Mouse (Mus musculus) spleen, postnatal 10 days (tissue): ENCODE data around the gene Slc19a1.
A peak's percentile ranks its signal among the peaks of the same experiment; 100 is the strongest.

ENCODE experiments used
- DNase-seq, 2 experiments: peaks; one replicate each; pipeline ENCODE4 v3.0.0; 2021 to 2022; ENCODE audit warnings: low spot score in 2 of 2

Gene Slc19a1

DNA sequence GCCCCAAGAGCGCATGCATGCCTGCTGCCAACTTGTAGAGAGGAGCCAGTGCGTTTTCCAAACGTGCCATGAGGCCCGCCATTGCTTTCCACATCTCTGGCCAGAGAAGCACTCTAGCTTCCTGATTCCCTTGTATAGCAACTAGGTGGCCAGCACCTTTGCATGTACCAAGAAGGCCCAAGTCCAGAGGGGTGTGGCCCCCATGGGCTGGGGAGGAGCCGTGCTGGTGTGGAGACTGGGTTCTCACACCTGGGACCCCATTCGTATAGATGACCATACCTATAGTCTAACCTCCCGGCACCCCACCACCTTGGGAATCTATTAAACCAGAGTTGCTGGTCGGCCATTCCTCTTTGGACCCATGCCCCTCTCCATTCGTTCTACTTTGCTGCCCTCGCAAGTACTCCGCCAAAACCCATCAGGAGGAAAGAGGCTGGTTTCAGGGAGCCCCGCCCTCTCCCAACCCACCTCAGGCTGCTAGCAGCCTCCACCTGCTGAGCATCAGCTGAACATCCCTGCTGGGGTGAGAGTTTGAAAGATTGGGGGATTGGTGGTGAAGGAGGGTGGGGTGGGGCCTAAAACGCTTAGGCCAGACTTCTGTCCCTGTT, at the start of gene Slc19a1:
TSS of gene Slc19a1 (plus strand) at position 474 of the 608 bp plus-strand sequence.
- no peak for DNase-seq

GRCm38 (mm10) chr10:76988586-76988985, 43.5 kb upstream of the Slc19a1 start:
- no peak for DNase-seq

GRCm38 (mm10) chr10:76992456-76992855, 39.6 kb upstream of the Slc19a1 start:
- no peak for DNase-seq

DNA sequence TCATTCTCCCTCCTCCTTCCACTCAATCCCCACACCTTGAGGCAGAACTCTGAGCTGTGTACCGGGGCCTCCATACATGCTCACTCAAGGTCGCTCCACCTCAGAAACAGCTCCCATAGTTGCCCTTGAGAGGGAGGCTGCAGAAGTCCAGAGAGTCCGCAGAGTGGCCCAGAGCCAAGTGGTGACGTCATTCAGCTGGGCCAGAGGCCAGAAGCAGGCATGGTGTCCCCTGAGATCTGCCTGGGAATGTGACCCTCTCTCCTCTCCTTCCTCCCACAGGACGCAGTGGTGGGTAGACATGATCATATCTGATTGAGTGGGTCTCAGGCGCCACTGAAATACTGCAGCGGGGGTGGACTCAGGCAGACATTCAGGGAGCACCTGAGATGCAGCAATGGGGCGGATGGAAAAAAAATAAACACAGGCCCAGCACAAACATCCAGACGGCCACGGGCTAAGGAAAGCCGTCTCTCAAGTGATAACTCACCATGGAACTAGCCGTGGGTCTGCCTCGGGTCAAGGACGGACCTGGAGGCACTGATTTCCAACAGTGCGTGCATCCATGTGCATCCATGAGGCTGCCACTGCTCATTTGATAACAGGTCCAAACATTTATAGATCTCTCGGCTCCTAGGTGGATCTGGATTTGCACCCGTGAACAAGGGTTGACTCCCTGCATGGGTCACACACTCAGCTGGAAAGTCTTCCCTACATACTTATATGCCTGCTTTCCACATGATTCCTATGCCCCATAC, 34.1 kb upstream of the Slc19a1 start:
- peak in 1 of 2 experiments; percentile 27 for DNase-seq

- no peak for DNase-seq
Measured at GRCm38 (mm10) chr10:77004936-77005335, 27.1 kb upstream of the Slc19a1 start.

- DNase-seq: no peak
Measured at GRCm38 (mm10) chr10:77007433-77008108, 24.5 kb upstream of the Slc19a1 start.

GRCm38 (mm10) chr10:77008109-77008561, 23.9 kb upstream of the Slc19a1 start:
- no peak for DNase-seq

GRCm38 (mm10) chr10:77008698-77009097, 23.3 kb upstream of the Slc19a1 start:
- DNase-seq: no peak

GRCm38 (mm10) chr10:77011681-77012080, 20.4 kb upstream of the Slc19a1 start:
- no peak for DNase-seq

DNA sequence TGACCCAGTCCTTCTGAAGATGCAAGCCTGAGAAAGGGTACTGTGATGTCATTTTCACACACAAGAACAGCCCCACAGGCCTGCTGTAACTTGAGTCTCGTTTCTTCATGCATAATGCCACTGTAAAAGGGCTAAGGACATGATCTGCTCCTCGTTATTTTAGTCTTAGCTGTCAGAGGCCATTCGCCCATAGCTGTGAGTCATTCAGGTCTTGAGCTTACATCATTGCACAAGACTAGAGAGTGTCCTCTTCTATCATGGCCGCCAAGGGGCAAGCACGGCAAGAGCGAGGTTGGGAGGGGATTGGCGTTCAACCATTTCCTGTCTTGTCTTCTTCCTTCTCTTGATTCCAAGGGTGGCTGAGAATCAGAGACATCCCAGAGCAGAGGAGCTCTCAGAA, 16.0 kb upstream of the Slc19a1 start:
- no peak for DNase-seq

- no peak for DNase-seq
Measured at GRCm38 (mm10) chr10:77016499-77016898, 15.5 kb upstream of the Slc19a1 start.

DNA sequence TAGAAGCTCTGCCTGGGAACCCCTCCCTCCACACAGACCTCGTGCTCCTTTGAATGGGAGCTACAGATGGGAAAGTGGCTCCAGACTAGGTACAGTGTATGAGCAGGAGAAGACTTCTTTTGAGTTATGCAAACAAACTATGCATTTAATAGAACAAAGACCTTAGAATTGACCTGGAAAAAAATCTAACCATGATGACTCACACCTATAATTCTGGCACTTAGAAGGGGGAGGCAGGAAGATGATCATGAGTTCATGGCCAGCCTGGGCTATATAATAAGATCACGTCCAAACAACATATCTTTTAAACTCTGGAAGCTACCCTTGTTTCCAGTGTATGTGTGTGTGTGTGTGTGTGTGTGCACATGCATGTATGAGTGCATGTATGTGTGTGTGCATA, 15.0 kb upstream of the Slc19a1 start:
- DNase-seq: no peak

DNA sequence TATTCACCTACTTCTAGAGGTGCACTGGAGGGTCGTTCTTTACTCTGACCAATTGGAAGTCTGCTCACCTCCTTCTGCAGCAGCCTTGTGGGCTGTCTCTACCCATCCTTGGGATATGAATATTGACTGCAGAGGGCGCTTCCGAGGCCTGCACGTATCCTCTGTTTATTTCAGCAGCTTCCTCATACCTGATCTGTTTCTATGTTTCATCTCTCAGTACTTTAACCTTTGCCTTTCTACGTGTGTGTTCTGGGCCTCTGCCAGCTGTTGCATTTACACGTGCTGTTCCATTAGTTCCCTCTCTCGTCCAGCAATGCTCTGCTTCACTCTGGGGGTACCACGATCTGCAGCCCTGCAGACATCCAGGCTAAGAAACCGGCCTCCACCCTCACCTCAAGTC, 14.4 kb upstream of the Slc19a1 start:
- no peak for DNase-seq

DNA sequence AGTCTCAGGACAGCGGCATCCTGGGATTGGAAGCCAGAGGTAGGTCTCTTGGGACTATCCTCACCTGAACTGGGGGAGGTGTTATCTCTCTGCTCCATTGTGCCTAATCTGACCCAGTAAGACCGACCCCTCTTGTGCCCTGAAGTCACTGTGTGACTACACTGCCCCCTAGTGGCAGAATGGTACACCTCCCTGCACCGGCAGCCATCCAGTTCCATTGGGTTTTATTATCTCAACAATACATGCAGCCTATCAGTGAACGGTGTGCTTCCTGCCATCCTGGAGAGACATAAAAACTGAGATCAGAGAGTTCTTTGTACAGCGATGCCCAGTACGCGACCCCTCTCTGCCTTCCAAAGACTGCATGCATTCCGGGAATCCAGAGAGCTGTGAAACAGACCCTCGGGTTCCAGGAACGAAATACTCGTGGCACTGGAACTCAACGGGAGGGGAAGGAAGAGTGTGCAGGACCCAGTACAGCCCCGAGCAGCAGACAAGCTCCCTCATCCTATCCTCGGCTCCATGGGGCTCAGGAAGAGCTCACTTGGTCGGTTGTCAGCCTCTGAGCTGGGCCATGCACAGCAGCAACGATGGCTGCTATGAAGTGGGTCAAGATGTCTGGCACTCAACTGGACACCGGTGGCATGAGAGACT, 10.5 kb upstream of the Slc19a1 start:
- DNase-seq: peak; percentile 55 to 73

DNA sequence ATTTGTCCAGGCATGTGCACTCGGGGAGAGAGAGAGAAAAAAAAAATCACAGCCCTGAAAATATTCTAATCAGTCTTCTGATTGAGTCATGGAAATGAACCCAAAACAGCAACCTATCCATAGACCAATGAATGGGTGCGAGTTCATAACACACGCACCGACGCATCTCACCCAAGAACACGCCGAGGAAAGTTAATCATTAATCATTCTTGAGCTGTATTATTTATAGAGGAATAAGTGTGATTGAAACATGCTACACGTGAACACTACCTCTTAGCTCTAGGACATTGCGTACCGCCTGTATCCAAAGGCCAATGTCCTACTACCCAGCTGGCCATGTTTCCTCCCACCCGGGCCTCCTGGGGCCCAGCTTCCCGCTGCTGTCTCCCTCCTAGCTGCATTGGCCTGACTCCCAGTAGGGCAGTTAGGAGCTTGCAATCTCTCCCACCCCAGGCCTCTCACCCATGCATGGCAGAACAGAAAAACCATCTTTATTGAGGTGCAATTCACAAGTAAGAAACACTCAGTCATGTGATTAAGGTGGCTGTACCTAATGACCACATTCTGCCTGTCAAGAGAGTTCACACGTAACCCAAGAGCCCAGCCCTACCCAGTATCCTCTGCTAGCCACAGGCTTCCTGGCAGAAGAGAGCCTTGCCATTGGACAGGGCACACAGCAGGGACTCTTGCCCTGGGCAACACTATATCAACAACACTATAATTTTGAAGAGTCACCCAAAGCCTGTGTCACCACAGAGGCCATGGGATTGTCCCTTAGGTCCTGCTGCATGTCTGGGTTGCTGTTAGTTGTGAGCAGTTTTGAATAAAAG, 9.5 kb upstream of the Slc19a1 start:
- DNase-seq: no peak

DNA sequence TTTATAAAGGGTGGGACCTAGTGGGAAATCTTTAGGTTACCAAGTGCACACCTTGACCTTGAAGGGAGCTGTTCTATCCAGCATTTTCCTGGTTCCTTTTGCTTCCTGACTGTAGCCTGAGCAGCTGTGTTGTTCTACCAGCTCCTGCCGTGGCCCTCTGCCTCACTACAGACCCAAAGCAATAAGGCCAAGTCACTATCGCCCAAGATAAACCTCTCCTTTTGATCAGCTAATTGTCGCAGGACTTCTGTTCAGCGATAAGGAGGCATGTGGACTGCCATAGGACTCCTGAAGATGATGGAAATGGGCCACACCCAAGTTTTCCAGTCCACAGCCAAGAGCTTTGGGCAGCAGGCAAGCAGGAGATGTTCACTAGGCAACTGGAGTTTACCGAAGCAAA, 7.8 kb upstream of the Slc19a1 start:
- no peak for DNase-seq

DNA sequence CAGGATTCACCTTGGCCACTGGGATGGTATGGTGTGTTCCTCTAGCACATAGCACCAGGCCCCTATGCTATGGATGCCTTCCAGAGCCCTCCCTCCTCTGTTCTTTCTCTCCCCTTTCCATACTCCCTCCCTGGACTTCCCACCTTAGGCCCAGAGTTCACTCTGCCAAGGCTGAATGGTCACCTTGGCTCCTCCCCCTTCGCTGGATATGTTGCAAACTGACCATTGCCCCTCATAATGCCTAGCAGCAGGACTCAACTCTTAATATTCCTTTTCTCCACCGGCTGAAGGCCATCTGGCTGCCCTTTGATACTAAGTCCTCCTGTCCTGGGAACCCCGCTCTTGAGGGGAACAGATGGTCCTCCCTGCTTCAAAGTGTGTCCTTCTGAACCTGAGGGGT, 5.1 kb upstream of the Slc19a1 start:
- DNase-seq: no peak

DNA sequence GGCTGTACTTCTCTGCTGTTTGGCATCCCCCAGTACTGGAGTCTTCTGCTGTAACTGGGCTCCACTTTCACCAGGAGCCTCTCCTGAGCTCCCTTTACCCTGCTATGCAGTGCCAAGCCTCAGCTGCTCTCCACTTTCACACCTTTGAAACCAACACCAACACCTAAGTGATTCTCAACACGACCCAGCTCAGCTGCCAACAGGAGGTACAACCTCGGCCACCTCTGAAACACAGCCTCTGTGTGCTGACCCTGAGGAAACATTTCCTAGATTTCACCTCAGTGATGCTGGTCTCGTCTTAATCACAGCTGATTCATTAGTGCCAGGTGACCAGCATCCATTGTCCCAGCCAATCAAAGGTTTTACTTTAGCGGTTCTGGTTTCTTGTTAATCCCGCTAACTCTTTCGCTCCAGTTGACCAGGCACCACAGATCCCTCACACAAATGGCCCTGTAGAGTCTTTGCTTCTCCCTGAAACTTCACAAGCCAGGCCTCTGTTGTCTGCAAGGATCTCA, 3.2 kb upstream of the Slc19a1 start:
- no peak for DNase-seq

- DNase-seq: no peak
Measured at GRCm38 (mm10) chr10:77029761-77030160, 2.3 kb upstream of the Slc19a1 start.

- no peak for DNase-seq
Measured at GRCm38 (mm10) chr10:77030666-77031065, 1.4 kb upstream of the Slc19a1 start.
